Mouse (Mus musculus) embryo, embryonic 11.5 days (tissue): Measurements from ENCODE around the gene Ggnbp2.
"Not testable (repeated sequence)": the region's sequence is repeated elsewhere in the genome, so short reads cannot be mapped to it uniquely, and the experiment has no call there.

Experiments
- DNase-seq: peaks from one replicate; pipeline ENCODE4 v3.0.0-alpha.2; 2012; ENCODE audit warnings: low read depth, low spot score

Gene Ggnbp2

GRCm38 (mm10) chr11:84879772-84880464 is 9.3 kb upstream of the Ggnbp2 start, which contains the start of the genes Myo19 and Pigw:
Gene Myo19, plus strand, starts transcription at chr11:84880148.
Gene Pigw, minus strand, starts transcription at chr11:84880285.
- DNase-seq = peak; percentile 62

GRCm38 (mm10) chr11:84879007-84879771 is 8.6 kb upstream of the Ggnbp2 start:
- no peak for DNase-seq

GRCm38 (mm10) chr11:84876020-84876419 is 5.4 kb upstream of the Ggnbp2 start:
- not testable (repeated sequence) for DNase-seq

GRCm38 (mm10) chr11:84873042-84873833 is 2.6 kb upstream of the Ggnbp2 start:
- no peak for DNase-seq

- no peak for DNase-seq
Measured at GRCm38 (mm10) chr11:84871548-84872069, 992 bp upstream of the Ggnbp2 start.

GRCm38 (mm10) chr11:84871046-84871445 is 429 bp upstream of the Ggnbp2 start:
- DNase-seq = peak; percentile 44

GRCm38 (mm10) chr11:84869537-84870232 is 932 bp downstream of the Ggnbp2 start:
- DNase-seq = peak; percentile 90

GRCm38 (mm10) chr11:84868786-84869259 is 1.8 kb downstream of the Ggnbp2 start:
- no peak for DNase-seq

- no peak for DNase-seq
Measured at GRCm38 (mm10) chr11:84867586-84867985, 3.0 kb downstream of the Ggnbp2 start.

- no peak for DNase-seq
Measured at GRCm38 (mm10) chr11:84865268-84865667, 5.3 kb downstream of the Ggnbp2 start.

- no peak for DNase-seq
Measured at GRCm38 (mm10) chr11:84855285-84855684, 15.3 kb downstream of the Ggnbp2 start.

- no peak for DNase-seq
Measured at GRCm38 (mm10) chr11:84847475-84848090, 23.0 kb downstream of the Ggnbp2 start.

GRCm38 (mm10) chr11:84846741-84847474 is 23.7 kb downstream of the Ggnbp2 start:
- no peak for DNase-seq

GRCm38 (mm10) chr11:84839330-84839729 is 31.3 kb downstream of the Ggnbp2 start:
- no peak for DNase-seq

GRCm38 (mm10) chr11:84829495-84829894 is 41.1 kb downstream of the Ggnbp2 start:
- DNase-seq = not testable (repeated sequence)

GRCm38 (mm10) chr11:84828516-84829399 is 41.9 kb downstream of the Ggnbp2 start, which contains the start of gene Dhrs11:
Gene Dhrs11, minus strand, starts transcription at chr11:84828994.
- peak; percentile 76 for DNase-seq

GRCm38 (mm10) chr11:84827901-84828503 is 42.6 kb downstream of the Ggnbp2 start:
- DNase-seq = no peak

- no peak for DNase-seq
Measured at GRCm38 (mm10) chr11:84827492-84827891, 43.1 kb downstream of the Ggnbp2 start.
